Mouse (Mus musculus): ENCODE measurements around the gene Rasa4.
A peak's percentile ranks its signal among the peaks of the same experiment; 100 is the strongest.
"Not testable (repeated sequence)": the region's sequence is repeated elsewhere in the genome, so short reads cannot be mapped to it uniquely, and the experiment has no call there.

Gene Rasa4

DNA sequence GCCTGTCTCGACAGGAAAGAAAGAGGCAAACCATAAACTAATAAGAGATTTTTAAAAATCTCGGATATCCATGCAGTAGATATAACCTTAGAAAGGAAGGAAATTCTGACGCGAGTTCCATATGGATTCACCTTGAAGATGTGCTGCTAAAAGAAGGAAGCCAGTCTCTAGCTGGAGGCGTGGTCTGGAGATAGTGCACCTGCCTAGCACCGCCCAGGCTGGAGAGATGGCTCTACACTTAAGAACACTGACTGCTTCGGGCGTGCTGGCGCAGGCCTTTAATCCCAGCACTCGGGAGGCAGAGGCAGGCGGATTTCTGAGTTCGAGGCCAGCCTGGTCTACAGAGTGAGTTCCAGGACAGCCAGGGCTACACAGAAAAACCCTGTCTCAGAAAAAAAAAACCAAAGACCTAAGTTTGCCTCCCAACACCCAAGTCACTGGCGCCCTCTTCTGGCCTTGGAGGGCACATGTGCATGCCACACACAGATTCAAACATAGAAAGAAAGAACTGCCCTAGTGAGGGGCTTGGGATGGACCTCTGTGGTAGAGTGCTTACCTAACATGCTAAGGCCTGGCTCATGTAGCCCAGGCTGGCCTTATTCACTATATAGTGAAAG, 54.0 kb downstream of the Rasa4 start:
- TF ChIP-seq CTCF (conservative IDR thresholded peaks at IDR 0.05; ENCODE audit: low read length) (peak; percentile 75), POU5F1 (IDR thresholded peaks at IDR 0.05; ENCODE audit: borderline replicate concordance, low read length) (no peak)
- Histone ChIP-seq H3K4me1 (replicated peaks; ENCODE audit: low read depth, low read length) (peaks cover 65% of the 10 kb centered on the region), H3K36me3 (ENCODE audit: insufficient read depth, low read length) (peaks cover 64% of the 10 kb centered on the region), H3K9me3 (ENCODE audit: low read length) (peaks cover 4% of the 10 kb centered on the region; the same call in 1 of the 2 replicates), H3K27me3 (ENCODE audit: insufficient read depth, low read length) (no peaks in the 10 kb centered on the region), H3K4me3 (replicated peaks; ENCODE audit: low read length) (no peak overlapping the region)

DNA sequence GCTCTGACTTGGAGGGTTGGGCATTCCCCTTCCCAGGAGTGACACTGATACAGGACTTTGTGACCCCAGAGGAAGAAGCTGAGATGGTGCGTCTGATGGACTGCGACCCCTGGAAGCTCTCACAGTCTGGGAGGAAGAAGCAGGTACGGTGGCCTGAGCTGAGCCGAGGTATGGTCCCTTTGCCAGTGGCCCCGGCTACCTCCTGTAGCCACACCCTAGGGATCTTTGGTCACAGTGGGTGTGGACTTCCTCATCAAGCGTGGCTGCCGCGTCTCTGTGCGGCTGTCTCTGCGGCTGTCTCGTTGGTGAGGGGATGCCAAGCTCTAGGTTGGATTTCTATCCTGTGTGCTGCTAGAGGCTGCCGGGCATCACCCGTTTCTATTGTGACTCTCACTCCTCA, 55.7 kb downstream of the Rasa4 start:
- Histone ChIP-seq H3K9me3 (ENCODE audit: low read length) (peaks cover 9% of the 10 kb centered on the region; the same call in 1 of the 2 replicates), H3K4me3 (replicated peaks; ENCODE audit: low read length) (no peak overlapping the region), H3K4me1 (replicated peaks; ENCODE audit: low read depth, low read length) (peaks cover 48% of the 10 kb centered on the region), H3K36me3 (ENCODE audit: insufficient read depth, low read length) (peaks cover 49% of the 10 kb centered on the region), H3K27me3 (ENCODE audit: insufficient read depth, low read length) (no peaks in the 10 kb centered on the region)
- no peak for TF ChIP-seq NANOG (IDR thresholded peaks at IDR 0.05; ENCODE audit: borderline replicate concordance, low read length)
- no peak for TF ChIP-seq CTCF (conservative IDR thresholded peaks at IDR 0.05; ENCODE audit: low read length)
- no peak for TF ChIP-seq POU5F1 (IDR thresholded peaks at IDR 0.05; ENCODE audit: borderline replicate concordance, low read length)

DNA sequence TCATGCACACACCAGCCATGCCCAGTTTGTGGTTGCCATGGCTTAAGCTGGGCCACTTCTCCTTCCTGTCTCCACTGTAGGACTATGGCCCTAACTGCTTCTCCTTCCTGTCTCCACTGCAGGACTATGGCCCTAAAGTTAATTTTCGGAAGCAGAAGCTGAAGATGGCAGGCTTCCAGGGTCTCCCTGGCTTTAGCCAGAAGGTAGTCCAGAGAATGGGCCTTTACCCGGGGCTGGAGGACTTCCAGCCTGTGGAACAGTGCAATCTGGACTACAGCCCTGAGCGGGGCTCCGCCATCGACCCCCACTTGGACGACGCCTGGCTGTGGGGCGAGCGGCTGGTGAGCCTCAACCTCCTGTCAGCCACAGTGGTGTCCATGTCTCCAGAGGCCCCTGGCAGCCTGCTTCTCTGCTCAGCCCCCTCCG, 56.4 kb downstream of the Rasa4 start:
- Histone ChIP-seq H3K27me3 (ENCODE audit: insufficient read depth, low read length) (no peaks in the 10 kb centered on the region), H3K9me3 (ENCODE audit: low read length) (peaks cover 9% of the 10 kb centered on the region; the same call in 1 of the 2 replicates), H3K36me3 (ENCODE audit: insufficient read depth, low read length) (peaks cover 42% of the 10 kb centered on the region), H3K4me1 (replicated peaks; ENCODE audit: low read depth, low read length) (peaks cover 41% of the 10 kb centered on the region), H3K4me3 (replicated peaks; ENCODE audit: low read length) (peak overlapping the region; percentile 53; the same call in 1 of the 2 replicates)
- TF ChIP-seq NANOG (IDR thresholded peaks at IDR 0.05; ENCODE audit: borderline replicate concordance, low read length) (no peak), CTCF (conservative IDR thresholded peaks at IDR 0.05; ENCODE audit: low read length) (no peak), POU5F1 (IDR thresholded peaks at IDR 0.05; ENCODE audit: borderline replicate concordance, low read length) (no peak)

DNA sequence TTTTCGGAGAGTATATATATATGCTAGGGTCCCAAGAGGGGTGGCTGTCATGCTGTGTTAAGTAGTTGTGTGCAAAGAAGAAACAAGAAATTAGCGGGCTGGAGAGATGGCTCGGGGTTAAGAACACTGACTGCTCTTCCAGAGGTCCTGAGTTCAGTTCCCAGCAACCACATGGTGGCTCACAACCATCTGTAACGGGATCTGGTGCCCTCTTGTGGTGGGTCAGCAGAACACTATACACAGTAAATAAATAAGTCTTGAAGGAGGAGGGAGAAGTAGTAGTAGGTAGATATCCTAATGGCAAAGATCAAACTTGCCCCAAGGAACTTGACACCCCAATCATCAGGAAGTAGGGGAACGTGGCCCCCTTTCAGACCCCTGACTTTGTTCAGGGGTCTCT, 59.0 kb downstream of the Rasa4 start:
- H3K4me3 ChIP-seq (replicated peaks; ENCODE audit: low read length) = no peak overlapping the region
- peaks cover 31% of the 10 kb centered on the region for H3K4me1 ChIP-seq (replicated peaks; ENCODE audit: low read depth, low read length)
- peaks cover 42% of the 10 kb centered on the region for H3K36me3 ChIP-seq (ENCODE audit: insufficient read depth, low read length)
- H3K9me3 ChIP-seq (ENCODE audit: low read length) = peaks cover 9% of the 10 kb centered on the region; the same call in 1 of the 2 replicates
- TF ChIP-seq NANOG (IDR thresholded peaks at IDR 0.05; ENCODE audit: borderline replicate concordance, low read length) = no peak
- peak; percentile 20; the same call in 1 of the 2 replicates for TF ChIP-seq CTCF (conservative IDR thresholded peaks at IDR 0.05; ENCODE audit: low read length)
- H3K27me3 ChIP-seq (ENCODE audit: insufficient read depth, low read length) = no peaks in the 10 kb centered on the region

DNA sequence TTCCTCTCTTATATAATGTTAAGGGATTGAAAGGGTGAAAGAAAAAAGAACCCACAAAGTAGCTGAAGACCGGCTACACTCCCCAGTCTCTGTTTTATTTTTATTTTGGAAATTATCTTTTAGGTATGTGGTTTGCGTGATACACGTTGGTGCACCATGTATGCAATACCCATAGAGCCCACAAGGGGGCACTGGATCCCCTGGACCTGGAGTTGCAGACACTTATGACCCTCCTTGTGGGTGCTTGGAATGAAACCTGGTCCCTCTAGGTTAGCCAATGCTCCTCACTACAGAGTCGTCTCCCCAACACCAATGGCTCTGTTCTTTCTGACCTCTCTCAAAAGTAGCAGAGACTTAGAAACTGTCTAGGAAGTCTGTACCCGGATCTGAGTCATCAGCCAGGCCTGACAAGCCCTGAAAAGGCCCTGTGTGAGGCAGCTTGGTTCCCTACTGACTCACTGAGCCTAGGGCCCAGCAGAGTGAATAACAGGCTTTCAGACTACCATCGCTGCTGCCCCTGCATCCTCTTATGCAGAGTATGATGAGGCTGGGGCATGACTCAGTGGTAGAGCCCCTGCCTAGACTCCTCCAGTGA, 59.5 kb downstream of the Rasa4 start:
- TF ChIP-seq NANOG (IDR thresholded peaks at IDR 0.05; ENCODE audit: borderline replicate concordance, low read length) (no peak), CTCF (conservative IDR thresholded peaks at IDR 0.05; ENCODE audit: low read length) (peak; percentile 78)
- no peak overlapping the region for H3K4me3 ChIP-seq (replicated peaks; ENCODE audit: low read length)
- peaks cover 40% of the 10 kb centered on the region for H3K36me3 ChIP-seq (ENCODE audit: insufficient read depth, low read length)
- peaks cover 28% of the 10 kb centered on the region for H3K4me1 ChIP-seq (replicated peaks; ENCODE audit: low read depth, low read length)
- H3K9me3 ChIP-seq (ENCODE audit: low read length) = peaks cover 9% of the 10 kb centered on the region; the same call in 1 of the 2 replicates
- no peaks in the 10 kb centered on the region for H3K27me3 ChIP-seq (ENCODE audit: insufficient read depth, low read length)

DNA sequence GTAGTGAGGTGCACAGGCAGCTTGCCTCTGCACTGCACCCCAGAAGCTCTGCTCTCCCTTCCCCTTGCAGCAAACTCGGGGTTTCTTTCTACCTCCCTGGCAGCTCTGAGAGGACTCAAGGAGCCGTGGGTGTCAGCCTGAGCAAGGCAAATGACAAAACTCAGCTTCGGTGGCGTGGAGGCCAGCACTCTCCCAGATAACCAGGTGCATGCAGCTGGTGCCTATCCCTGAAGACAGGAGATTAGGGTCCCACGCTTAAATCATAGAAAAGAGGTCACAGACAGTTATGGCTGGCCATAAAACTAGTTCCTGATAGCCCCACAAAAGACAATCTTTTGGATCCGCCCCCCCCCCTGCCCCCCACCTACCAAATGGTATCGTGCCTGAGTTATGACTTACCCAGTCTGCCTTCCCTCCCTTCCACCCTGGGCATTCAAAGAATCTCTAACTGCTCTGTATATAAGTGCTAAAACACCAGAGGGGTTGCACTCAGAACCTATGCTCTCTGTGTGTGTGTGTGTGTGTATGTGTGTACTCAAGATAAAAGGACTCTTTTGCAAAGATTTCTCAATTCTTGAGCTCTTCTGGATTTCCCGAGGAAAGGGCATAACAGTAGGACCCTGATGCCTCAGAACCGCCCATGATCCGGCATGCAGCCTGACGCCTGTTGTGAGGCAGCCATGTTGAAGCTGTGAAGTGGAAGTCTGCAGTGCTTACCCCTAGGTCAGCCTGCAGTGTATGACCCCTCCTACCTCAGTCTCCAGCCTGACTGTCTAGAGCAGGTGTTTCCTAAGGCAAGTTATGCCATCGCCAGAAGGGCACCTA, 61.1 kb downstream of the Rasa4 start:
- Histone ChIP-seq H3K9me3 (ENCODE audit: low read length) (peaks cover 9% of the 10 kb centered on the region; the same call in 1 of the 2 replicates), H3K4me1 (replicated peaks; ENCODE audit: low read depth, low read length) (peaks cover 12% of the 10 kb centered on the region), H3K36me3 (ENCODE audit: insufficient read depth, low read length) (peaks cover 24% of the 10 kb centered on the region), H3K4me3 (replicated peaks; ENCODE audit: low read length) (no peak overlapping the region), H3K27me3 (ENCODE audit: insufficient read depth, low read length) (no peaks in the 10 kb centered on the region)
- no peak for TF ChIP-seq CTCF (conservative IDR thresholded peaks at IDR 0.05; ENCODE audit: low read length)
- no peak for TF ChIP-seq POU5F1 (IDR thresholded peaks at IDR 0.05; ENCODE audit: borderline replicate concordance, low read length)
- no peak for TF ChIP-seq NANOG (IDR thresholded peaks at IDR 0.05; ENCODE audit: borderline replicate concordance, low read length)

DNA sequence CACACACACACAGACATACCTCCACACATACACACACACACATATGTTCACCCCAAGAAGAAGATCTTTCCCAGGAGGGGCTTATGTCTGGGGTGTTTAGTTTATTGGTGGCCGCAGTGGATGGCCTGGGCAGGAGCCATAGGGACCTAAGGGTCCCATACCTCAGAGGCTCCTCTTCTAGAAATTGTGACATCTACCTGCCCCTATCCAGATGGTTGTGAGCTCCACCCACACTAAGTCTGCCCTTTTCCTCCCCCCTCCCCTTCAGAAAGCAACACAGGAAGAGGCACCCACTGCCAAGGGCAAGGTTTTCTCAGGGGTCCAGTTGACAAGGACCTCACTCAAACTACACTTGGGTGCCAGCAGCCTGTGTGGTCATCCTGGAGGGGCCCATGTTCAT, 63.2 kb downstream of the Rasa4 start:
- H3K4me1 ChIP-seq (replicated peaks; ENCODE audit: low read depth, low read length) = 0 out of 2 replicates have a peak, but pooled peaks cover 4% of the 10 kb centered on the region
- TF ChIP-seq POU5F1 (IDR thresholded peaks at IDR 0.05; ENCODE audit: borderline replicate concordance, low read length) (no peak), NANOG (IDR thresholded peaks at IDR 0.05; ENCODE audit: borderline replicate concordance, low read length) (no peak), CTCF (conservative IDR thresholded peaks at IDR 0.05; ENCODE audit: low read length) (no peak)
- peaks cover 21% of the 10 kb centered on the region for H3K9me3 ChIP-seq (ENCODE audit: low read length)
- no peaks in the 10 kb centered on the region for H3K27me3 ChIP-seq (ENCODE audit: insufficient read depth, low read length)
- no peak overlapping the region for H3K4me3 ChIP-seq (replicated peaks; ENCODE audit: low read length)
- peaks cover 3% of the 10 kb centered on the region; the same call in 1 of the 2 replicates for H3K36me3 ChIP-seq (ENCODE audit: insufficient read depth, low read length)

DNA sequence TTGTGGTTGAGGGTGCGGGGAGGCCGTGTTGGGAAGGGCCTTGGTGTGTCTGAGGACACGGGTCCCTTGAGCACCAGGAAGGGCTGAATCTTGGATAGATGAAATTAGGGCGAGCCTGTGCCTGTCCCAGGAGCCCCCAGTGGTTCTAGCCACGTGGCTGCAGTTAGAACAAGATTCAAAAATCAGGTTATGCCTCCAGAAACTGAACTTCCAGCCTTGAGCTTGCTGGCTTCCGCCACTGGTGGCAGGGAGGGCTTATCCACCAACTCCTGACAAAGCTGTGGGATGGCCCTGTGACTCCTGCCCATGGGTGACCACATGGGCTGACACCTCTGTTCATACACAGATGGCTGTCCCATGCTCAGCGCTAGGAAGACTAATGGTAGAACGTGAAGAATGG, 64.0 kb downstream of the Rasa4 start:
- Histone ChIP-seq H3K27me3 (ENCODE audit: insufficient read depth, low read length) (no peaks in the 10 kb centered on the region), H3K36me3 (ENCODE audit: insufficient read depth, low read length) (no peaks in the 10 kb centered on the region), H3K9me3 (ENCODE audit: low read length) (peaks cover 21% of the 10 kb centered on the region), H3K4me1 (replicated peaks; ENCODE audit: low read depth, low read length) (0 out of 2 replicates have a peak, but pooled peaks cover 4% of the 10 kb centered on the region), H3K4me3 (replicated peaks; ENCODE audit: low read length) (no peak overlapping the region)
- TF ChIP-seq POU5F1 (IDR thresholded peaks at IDR 0.05; ENCODE audit: borderline replicate concordance, low read length) (no peak), CTCF (conservative IDR thresholded peaks at IDR 0.05; ENCODE audit: low read length) (no peak), NANOG (IDR thresholded peaks at IDR 0.05; ENCODE audit: borderline replicate concordance, low read length) (no peak)

DNA sequence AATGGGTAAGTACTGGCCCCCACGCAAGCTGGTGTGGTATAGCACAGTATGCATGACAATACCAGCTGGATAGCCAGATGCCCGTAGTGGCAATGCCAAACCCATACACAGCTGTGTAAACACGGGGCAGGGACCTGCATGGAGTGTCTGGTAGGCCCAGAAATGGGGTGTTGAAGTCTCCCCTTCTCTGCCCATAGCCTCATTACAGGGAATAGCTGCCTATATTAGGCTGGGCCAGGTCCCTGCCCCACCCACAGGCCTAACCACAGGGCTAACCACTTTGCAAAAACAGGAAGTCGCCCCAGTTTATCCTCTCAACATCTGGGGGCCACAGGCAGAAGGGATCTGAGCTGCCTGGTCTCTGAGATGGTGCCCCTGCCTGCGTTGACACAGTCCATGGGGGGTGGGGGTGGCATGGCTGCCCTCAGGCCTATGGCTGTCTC, 65.4 kb downstream of the Rasa4 start:
- H3K4me1 ChIP-seq (replicated peaks; ENCODE audit: low read depth, low read length); H3K4me3 ChIP-seq (replicated peaks; ENCODE audit: low read length); H3K36me3 ChIP-seq (ENCODE audit: insufficient read depth, low read length); H3K27me3 ChIP-seq (ENCODE audit: insufficient read depth, low read length): not testable (repeated sequence)
- H3K9me3 ChIP-seq (ENCODE audit: low read length) = peaks cover 28% of the 10 kb centered on the region

Measured in E14TG2a.4 (cell line).